In genomic region chr15:12721684-12722500, GRCm38 (mm10) we compare ENCODE assay signal across 17 mouse cellular contexts. TPM values are rescaled to one million over a fixed set of nuclear protein-coding genes. Genes with fewer than 3 reads are reported as not detected.
DNase-seq lines count a peak whose midpoint lies in the region; ATAC-seq and TF ChIP-seq lines count a peak whose summit lies in the region.
"Had no signal": no experiment of that assay in that cellular context is flagged by ENCODE, and none has a peak within 500 bp of the region (broad histone marks: within the 10 kb centered on the region; RNA-seq: fewer than 3 reads in every experiment).

No protein-coding gene starts in this region.

- no peaks in the 10 kb centered on the region for H3K27me3 ChIP-seq in limb, embryonic 14.5 days (ENCODE audit: control insufficient read depth, insufficient read depth, low read length)
- H3K27me3 ChIP-seq: embryonic facial prominence, embryonic 15.5 days; hindbrain, embryonic 12.5 days had no signal

- no peak overlapping the region for H3K9ac ChIP-seq in limb, embryonic 14.5 days (ENCODE audit: low read depth, low read length, severe bottlenecking)
- H3K9ac ChIP-seq: embryonic facial prominence, embryonic 15.5 days; hindbrain, embryonic 12.5 days; lung, embryonic 14.5 days had no signal

- no peak for TF ChIP-seq POLR2A in limb, embryonic 14.5 days (IDR thresholded peaks at IDR 0.05; ENCODE audit: borderline replicate concordance, extremely low read depth, insufficient read depth, insufficient read length)

- no peaks in the 10 kb centered on the region for H3K36me3 ChIP-seq in limb, embryonic 14.5 days (ENCODE audit: control insufficient read depth, insufficient read depth, low read length)
- H3K36me3 ChIP-seq: embryonic facial prominence, embryonic 15.5 days; hindbrain, embryonic 12.5 days had no signal

- no peaks in the 10 kb centered on the region for H3K9me3 ChIP-seq in limb, embryonic 14.5 days (ENCODE audit: control insufficient read depth, low read length)
- H3K9me3 ChIP-seq: embryonic facial prominence, embryonic 15.5 days; hindbrain, embryonic 12.5 days had no signal

- no peak overlapping the region for H3K4me3 ChIP-seq in limb, embryonic 14.5 days (replicated peaks; ENCODE audit: low read length)
- H3K4me3 ChIP-seq: embryonic facial prominence, embryonic 15.5 days; hindbrain, embryonic 12.5 days had no signal

- intact Hi-C loops in gastrocnemius, postnatal 14 days (cut with DNase I; ENCODE audit: low total_unique reads) = no loop called here

- peak; percentile 43 for DNase-seq in gastrocnemius, postnatal 14 days
- no peak for DNase-seq in gastrocnemius, adult 8-10 months (ENCODE audit: low spot score in 2 of 2)
- DNase-seq in lung, adult 18-20 months = peak; percentile 9 to 43
- DNase-seq in lung, postnatal 36 days = no peak
- DNase-seq in limb, embryonic 14.5 days (ENCODE audit: low spot score) = peak; percentile 59
- DNase-seq in skeletal muscle tissue, adult 2 months (ENCODE audit: low read depth, low spot score) = peak; percentile 26
- DNase-seq in urinary bladder, postnatal 25 days (ENCODE audit: low spot score) = no peak
- DNase-seq: adrenal gland, adult 8-10 months; cerebellum, adult 18-20 months; cerebellum, postnatal 36 days; kidney, adult 2 months; kidney, postnatal 25 days; lung, embryonic 14.5 days had no signal

- peaks cover 21% of the 10 kb centered on the region for H3K4me1 ChIP-seq in limb, embryonic 14.5 days (ENCODE audit: control insufficient read depth, insufficient read depth, low read length)
- H3K4me1 ChIP-seq: embryonic facial prominence, embryonic 15.5 days; hindbrain, embryonic 12.5 days had no signal

- H3K4me2 ChIP-seq in limb, embryonic 14.5 days (replicated peaks; ENCODE audit: low read depth, low read length, severe bottlenecking) = no peak overlapping the region
- H3K4me2 ChIP-seq: embryonic facial prominence, embryonic 15.5 days; hindbrain, embryonic 12.5 days; liver, embryonic 11.5 days; lung, embryonic 14.5 days had no signal

- H3K27ac ChIP-seq in limb, embryonic 14.5 days (replicated peaks; ENCODE audit: low read depth, low read length) = no peak overlapping the region
- H3K27ac ChIP-seq: embryonic facial prominence, embryonic 15.5 days; hindbrain, embryonic 12.5 days had no signal

- peak; percentile 79 for ATAC-seq in limb, embryonic 14.5 days (ENCODE audit: low FRiP score, low read depth)
- ATAC-seq: forebrain, embryonic 16.5 days had no signal

- WGBS in limb, embryonic 14.5 days = 71% methylated on average over 6 of the region's 6 CpGs

RNA-seq across cellular contexts. Expression of gene Pdzd2, which starts 17.8 kb away (rescaled TPM):
- total RNA-seq in gastrocnemius, postnatal 14 days (2021) = 10 to 100 TPM; 31.5 to 34.4 TPM
- 10 to 100 TPM; 12.9 to 17.2 (median 16.0) TPM for total RNA-seq in gastrocnemius, adult 8-10 months (2022)
- 14.6 and 15.9 TPM in 2 replicates for polyA plus RNA-seq in limb, embryonic 14.5 days (2012; rRNA removed)
- 26.4 and 28.6 TPM in 2 replicates for polyA plus RNA-seq in limb, embryonic 14.5 days (2014; fragmentation: Nextera tagmentation; extraction: Ambion mirVana)

Comparison
In these comparisons a context has a peak if more than half of its experiments do, and no peak if none do; other contexts are left out.
1. DNase-seq: peak in gastrocnemius, postnatal 14 days (single experiment), lung, adult 18-20 months (2 of 2), limb, embryonic 14.5 days (single experiment) and skeletal muscle tissue, adult 2 months (single experiment); none in gastrocnemius, adult 8-10 months (0 of 2), lung, postnatal 36 days (single experiment) and urinary bladder, postnatal 25 days (single experiment).